Mouse (Mus musculus): ENCODE data around the gene 4930415O20Rik. TPM values are rescaled to one million over a fixed set of nuclear protein-coding genes. Genes with fewer than 3 reads are reported as not detected.
A peak's percentile ranks its signal among the peaks of the same experiment; 100 is the strongest.

The 4930415O20Rik gene
- total RNA-seq, 4 experiments from 2014 or later, result 0.63 TPM; not detected in 3

DNA sequence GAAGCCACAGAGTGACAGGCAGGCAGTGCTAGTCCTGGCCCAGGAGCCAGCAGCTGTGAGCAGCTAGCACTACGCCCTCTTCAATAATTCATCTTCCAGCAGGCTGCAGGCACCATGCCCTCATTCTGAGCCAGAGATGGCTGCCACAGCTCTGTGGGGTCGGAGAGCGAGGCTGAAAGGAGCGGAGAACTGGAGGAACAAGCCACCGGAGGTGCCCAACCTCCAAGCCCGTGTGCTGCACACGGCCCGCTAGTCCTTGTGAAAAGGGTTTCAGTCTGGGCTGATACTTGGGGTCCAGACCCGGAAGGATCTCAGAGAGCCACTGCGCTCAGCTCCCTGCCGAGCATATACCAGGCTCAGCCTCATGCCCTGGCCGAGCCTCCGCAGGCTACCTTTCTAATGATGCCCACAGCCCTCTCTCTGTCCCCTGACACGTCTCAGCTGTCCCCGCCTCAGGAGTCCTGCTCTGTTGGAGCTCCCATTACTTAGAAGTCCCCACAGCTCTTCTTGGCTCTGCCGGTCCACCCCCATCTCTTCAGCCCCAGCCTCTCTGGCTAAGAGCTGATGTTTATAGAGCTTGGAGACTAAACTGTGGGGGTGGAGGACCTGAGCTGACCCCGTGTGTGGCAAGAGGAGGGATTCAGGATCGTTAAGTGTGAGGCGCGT is 57.9 kb downstream of the 4930415O20Rik start:
- no peak for DNase-seq (ENCODE audit: low spot score in 2 of 2)

DNA sequence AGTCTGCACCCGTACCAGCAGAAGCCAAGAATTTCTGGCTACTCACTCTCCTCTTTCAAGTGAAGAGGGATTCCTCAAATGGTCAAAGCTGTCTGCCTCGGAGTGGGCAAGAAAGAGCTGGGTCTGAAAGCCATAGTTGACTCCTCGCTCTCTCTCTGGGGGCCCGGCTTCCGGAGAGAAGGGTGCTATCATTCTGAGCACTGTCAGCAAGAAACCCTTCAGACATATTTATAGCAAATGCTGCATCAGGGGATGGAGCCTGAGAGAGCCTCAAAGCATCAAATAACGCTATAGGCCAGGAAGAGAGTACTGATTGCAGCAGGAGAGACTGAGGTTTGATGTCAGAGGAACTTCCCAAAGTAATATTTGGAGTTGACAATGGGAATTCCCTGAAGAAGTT is 58.7 kb downstream of the 4930415O20Rik start:
- DNase-seq (ENCODE audit: low spot score in 2 of 2), result no peak

DNA sequence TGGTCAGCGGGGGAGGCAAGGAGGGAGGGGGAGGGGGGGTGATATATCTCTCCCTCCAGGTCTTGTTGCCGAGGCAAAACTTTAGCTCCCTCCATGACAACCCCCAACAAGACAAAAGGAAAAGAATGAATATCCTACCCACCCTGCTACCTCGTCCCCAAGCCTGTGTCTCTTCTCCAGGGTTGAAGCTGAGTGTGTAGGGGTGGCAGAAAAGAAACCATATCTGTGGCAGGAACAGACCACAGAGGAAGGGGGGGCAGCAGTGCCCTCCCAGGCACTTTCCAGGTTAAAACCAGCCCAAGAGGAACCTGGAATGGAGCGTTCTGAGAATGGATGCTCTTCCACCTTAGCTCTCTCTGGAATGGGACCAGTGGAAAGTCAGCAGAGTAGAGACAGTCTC is 59.7 kb downstream of the 4930415O20Rik start, which contains the start of gene Cacnb3:
Cacnb3 (plus strand) TSS at position 301 of the 400 bp plus-strand sequence.
- DNase-seq (ENCODE audit: low spot score in 2 of 2), result no peak

DNA sequence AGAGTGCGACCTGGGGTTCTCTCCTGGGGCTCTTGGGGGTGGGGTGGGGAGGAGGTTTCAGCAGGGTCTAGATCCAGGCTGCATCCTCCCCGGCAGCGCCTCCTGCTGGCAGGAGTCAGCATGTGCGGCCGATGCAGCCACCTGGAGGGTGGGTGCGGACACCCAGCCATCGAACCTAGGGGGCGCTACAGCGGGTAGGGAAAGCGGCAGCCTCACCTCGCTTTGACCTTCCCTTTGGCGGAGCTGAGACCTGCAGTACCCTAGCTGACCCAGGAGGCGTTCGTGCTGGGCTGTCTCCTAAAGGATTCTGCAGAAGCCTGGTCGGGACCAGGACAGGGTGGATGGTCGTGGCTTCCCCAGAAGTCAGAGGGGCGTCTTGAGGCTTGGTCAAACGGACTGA is 60.7 kb downstream of the 4930415O20Rik start:
- DNase-seq (ENCODE audit: low spot score in 2 of 2), result peak in 1 of 2 experiments; percentile 71

DNA sequence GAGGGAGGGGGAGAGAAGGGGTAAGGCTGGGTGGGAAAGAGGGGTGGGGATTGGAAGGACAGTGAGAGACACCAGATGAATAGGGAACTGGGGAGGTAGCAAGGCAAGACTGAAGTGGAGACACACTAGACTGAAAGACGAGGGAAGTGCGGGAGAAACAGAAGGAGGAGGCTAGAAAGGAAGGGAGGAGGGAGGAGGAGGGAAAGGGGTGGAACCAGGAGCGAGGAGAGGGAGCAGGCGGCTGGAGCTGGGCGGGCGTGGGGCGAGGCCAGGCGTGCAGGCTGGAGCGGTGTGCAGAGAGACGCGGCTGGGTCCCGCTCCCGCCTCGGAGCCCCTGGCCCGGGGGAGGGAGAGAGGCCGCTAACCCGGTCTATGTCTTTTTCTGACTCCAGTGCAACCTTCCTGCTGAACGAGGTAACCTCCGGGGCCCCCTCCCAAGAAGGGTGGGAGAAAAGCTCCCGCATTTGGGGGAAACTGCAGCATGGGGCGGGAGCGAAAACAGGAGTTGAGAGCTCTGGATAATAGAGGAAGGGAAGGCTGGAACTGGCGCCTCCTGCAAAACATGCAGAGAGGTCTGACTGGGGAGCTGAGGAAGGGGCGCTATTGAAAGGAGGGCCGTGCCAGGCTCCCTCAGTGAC is 61.4 kb downstream of the 4930415O20Rik start:
- DNase-seq (ENCODE audit: low spot score in 2 of 2), result no peak

DNA sequence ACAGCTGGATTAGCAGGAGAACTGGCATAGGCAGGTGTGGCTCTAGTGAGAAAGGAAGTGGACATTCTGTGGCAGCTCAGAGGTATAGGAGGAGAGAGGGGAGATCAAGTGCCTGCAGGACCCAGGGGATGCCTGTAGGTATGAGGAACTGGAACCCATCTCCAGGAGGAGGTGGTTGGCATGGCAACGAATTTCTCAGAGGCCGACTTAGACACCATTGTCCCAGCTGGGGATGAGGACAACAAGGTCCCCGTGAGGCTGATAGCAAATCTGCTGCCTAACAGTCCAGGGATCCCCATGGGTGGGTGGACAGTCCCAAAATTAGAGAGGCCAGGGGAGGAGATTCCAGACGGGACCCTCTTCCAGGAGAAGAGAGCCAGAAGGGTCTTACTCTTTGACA is 62.1 kb downstream of the 4930415O20Rik start:
- DNase-seq (ENCODE audit: low spot score in 2 of 2), result no peak

DNA sequence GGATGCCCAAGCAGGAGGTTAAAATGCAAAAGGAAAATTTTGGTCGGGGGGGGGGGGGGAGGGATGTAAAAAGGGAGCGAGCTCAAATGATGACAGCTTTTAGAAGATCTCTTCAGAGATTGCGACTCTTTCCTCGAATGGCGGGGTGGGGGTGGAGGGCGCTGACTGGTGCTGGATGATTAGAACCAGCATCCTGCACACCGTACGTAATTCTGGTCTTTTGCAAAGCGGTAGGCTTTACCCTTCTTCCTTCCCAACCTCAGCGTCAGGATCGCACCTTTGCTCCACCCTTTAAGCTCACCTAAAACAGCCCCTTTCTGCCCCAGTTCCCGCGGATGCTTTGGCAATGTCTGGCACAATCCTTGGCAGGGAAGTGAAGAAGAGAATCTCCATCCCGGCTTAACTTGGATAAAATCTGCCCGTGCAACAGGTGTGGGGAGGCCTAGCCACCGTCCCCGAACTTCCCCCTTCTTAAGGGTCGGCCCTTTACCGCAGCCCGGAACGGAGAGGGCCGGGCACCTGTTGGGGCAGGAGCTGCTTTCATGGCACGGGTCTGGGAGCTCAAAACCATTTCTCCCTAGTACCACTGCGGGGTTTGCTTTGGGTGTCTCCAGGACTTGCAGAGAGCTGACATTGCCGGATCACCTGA is 63.1 kb downstream of the 4930415O20Rik start:
- no peak for DNase-seq (ENCODE audit: low spot score in 2 of 2)

DNA sequence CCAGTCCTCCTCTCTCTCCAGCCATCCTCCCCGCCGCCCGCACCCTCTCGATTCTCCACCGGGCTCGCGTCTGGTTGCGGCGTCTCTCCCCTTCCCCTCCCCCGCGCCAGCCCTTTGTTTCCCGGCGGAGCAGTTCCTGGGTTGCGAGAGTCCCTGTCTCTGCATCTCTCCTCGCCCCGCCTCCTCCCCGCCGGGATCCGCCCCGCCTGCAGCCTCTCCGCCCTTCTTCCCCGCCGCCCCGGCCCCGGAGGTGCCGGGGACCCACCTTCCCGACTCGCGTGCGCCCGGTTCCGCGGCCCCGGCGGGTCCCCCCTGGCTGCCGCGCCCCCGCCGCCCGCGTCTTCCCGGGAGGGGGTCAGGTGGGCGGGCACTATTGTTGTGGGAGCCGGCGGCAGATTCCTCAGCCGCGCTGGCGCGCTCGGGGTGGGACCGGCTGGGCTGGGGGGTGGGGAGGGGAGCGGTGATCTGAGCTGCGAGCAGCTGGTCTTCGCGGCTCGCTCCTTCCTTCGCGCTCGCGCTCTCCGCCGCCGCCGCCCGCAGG is 63.8 kb downstream of the 4930415O20Rik start:
- peak in 1 of 2 experiments; percentile 49 for DNase-seq (ENCODE audit: low spot score in 2 of 2)

DNA sequence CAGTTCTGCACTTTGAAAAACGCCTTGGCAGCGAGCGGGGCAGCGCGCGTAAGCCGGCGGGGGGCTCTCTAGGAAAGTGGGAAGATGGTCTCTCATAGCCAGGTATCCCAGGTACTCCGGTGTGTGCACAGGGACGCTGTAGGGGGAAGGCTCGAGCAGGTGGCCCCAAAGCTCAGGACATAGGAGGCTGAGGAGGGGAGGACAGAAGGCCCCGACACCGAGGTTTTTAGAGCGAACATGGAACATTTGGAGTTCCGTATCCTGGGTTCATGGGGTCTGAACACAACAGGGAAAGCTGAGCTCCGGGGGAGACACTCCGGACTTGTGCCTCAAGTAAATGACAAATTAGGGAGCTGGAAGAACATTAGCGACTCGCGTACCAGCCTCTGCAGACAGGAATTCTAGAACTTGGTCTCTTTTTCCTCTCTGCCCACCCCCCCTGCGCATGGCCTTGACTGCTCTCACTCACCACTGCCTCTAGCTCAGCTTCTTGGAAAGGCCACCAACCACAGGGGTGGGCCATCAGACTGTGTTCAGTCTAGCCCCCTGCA is 64.6 kb downstream of the 4930415O20Rik start:
- DNase-seq (ENCODE audit: low spot score in 2 of 2), result no peak

DNA sequence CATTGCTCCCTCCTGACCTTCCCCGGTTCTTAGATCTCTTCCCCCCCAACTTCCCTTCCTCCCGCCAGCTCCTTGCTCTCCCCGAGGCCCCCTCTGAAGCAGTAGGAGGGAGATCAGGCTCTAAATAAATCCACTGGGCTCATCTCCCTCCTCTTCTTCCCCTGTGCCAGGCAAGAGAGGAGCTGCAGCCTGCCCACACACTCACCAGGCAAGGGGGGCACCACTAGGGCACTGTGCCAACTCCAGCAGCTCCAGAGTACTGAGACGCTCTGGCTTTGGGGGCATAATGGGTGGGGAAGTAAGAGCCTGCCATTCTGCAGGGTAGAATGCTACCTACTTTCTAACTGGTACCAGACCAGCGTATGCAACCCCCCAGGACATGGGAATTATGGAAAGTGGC is 65.7 kb downstream of the 4930415O20Rik start:
- no peak for DNase-seq (ENCODE audit: low spot score in 2 of 2)

DNA sequence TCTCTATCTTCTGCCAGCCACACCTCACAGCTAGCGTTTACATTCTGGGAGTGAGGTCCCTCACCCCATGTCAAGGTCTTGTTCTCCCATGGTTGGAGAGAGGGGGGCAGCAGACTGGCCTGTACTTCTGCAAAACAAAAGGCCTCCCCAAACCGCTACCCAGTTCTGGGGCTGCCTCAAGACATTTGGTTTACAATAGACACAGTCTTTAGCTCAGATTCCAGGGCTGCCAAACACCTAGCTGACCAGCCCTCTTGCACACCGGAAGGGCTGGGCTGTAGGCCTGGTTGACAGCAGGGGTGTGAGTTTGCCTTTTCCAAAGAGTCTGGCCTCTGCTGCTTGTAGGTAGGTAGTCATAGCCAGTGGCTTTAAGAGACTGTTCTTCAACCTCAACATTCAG is 66.4 kb downstream of the 4930415O20Rik start:
- no peak for DNase-seq (ENCODE audit: low spot score in 2 of 2)

Other genes starting within 250 kb of the 4930415O20Rik start
- not detected for gene Olfr284, start 230.0 kb upstream of the 4930415O20Rik start, total RNA-seq (2022)
- not detected for gene Olfr283, start 190.1 kb upstream of the 4930415O20Rik start, total RNA-seq (2022)
- gene Olfr282, start 139.8 kb upstream of the 4930415O20Rik start, total RNA-seq (2022), result not detected
- not detected for gene Olfr281, start 118.4 kb upstream of the 4930415O20Rik start, total RNA-seq (2022)
- not detected for gene OR5BS1P, start 101.1 kb upstream of the 4930415O20Rik start, total RNA-seq (2022)
- not detected for gene Lalba, start 88.3 kb upstream of the 4930415O20Rik start, total RNA-seq (2022)
- gene Olfr279, start 78.6 kb upstream of the 4930415O20Rik start, total RNA-seq (2022), result not detected
- gene Kansl2, start 36.7 kb upstream of the 4930415O20Rik start, total RNA-seq (2022), result 10 to 100 TPM; 65.5 to 72.7 (median 69.8) TPM
- 10 to 100 TPM; 14.3 to 19.4 (median 15.7) TPM for gene Ccnt1, start 81 bp upstream of the 4930415O20Rik start, total RNA-seq (2022)
- 10 to 100 TPM; 13.4 to 21.4 (median 19.1) TPM for gene Adcy6, start 39.1 kb downstream of the 4930415O20Rik start, total RNA-seq (2022)
- gene Cacnb3, start 59.8 kb downstream of the 4930415O20Rik start, total RNA-seq (2022), result 1 to 10 TPM in 2 of 4 experiments, under 1 TPM in 2; 0.78 to 1.1 (median 1.0) TPM
- 10 to 100 TPM; 54.0 to 72.3 (median 63.4) TPM for gene Ddx23, start 91.9 kb downstream of the 4930415O20Rik start, total RNA-seq (2022)
- 1 to 10 TPM; 1.0 to 2.3 (median 1.1) TPM for gene Rnd1, start 106.5 kb downstream of the 4930415O20Rik start, total RNA-seq (2022)
- not detected for gene Ccdc65, start 137.2 kb downstream of the 4930415O20Rik start, total RNA-seq (2022)
- under 1 TPM in 3 of 4 experiments, not detected in 1; 0.43 to 0.92 (median 0.72) TPM for gene Fkbp11, start 157.2 kb downstream of the 4930415O20Rik start, total RNA-seq (2022)
- gene Arf3, start 192.2 kb downstream of the 4930415O20Rik start, total RNA-seq (2022), result 1 to 10 TPM; 6.9 to 8.9 (median 8.1) TPM
- 1 to 10 TPM in 1 of 4 experiments, under 1 TPM in 3; 0.48 to 1.1 (median 0.85) TPM for gene Wnt10b, start 207.1 kb downstream of the 4930415O20Rik start, total RNA-seq (2022)
- gene Wnt1, start 218.9 kb downstream of the 4930415O20Rik start, total RNA-seq (2022), result not detected
- gene Ddn, start 238.5 kb downstream of the 4930415O20Rik start, total RNA-seq (2022), result under 1 TPM; 0.12 to 0.67 (median 0.43) TPM

Data from gastrocnemius, adult 8-10 months (tissue).